Mouse (Mus musculus): ENCODE measurements around the gene Palm2. TPM values are rescaled to one million over a fixed set of nuclear protein-coding genes. Genes with fewer than 3 reads are reported as not detected.

Gene Palm2
- polyA plus RNA-seq, 1 experiment from 2014 or later: 29.6 TPM

DNA sequence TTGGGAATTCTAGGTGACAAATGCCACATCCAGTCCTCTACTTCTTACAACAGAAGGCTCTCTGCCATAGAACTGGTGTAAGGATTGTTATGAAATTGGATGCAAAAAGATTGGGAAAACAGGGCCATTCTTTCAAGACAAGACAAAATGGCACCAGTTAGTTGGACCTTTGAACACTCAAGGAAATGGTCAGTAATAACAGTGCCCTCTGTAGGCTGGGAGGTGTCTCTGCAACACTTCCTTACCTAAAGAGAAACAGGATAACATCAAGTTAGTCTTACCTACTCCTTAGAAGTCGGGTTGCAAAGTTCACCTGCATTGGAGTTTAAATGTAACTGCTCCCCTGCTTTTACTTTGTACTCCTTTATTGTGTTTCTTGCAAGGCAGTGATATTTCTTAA, 285.3 kb downstream of the Palm2 start:
- 84% methylated on average over 1 of the region's 1 CpGs for WGBS
- peaks cover 16% of the 10 kb centered on the region; the same call in 1 of the 2 replicates for H3K36me3 ChIP-seq
- H3K27ac ChIP-seq: no peak overlapping the region
- no peak overlapping the region for H3K4me3 ChIP-seq
- DNase-seq (ENCODE audit: low spot score): no peak
- H3K4me1 ChIP-seq: peaks cover 11% of the 10 kb centered on the region; the same call in 1 of the 2 replicates
- no peaks in the 10 kb centered on the region for H3K9me3 ChIP-seq
- H3K27me3 ChIP-seq (ENCODE audit: insufficient read depth, poor library complexity, severe bottlenecking): no peaks in the 10 kb centered on the region

DNA sequence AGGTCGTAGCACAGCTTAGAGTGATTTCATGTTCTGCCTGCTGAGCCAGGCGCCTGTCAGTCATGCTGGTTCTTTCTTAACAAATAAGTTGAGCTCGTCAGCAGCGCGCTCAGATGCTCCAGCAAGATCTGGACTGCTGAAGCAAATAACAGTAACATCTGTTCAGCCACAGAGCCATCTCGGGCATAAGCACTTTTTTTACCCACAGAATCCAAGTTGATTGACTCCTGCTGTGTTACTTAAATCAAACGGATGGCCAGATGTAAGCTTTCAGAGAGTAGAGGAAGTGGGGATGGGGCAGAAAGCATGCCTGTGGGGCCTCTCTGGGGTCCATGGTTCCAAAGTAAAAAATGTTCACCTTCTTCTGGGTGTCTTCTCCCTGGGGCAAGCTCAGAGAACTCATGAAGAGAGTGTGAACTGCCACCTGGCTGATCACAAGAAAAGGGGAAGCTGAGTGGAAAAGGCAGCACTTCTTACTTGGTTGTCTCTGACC, 286.9 kb downstream of the Palm2 start:
- Histone ChIP-seq H3K27me3 (ENCODE audit: insufficient read depth, poor library complexity, severe bottlenecking) (no peaks in the 10 kb centered on the region), H3K27ac (no peak overlapping the region), H3K4me1 (peaks cover 12% of the 10 kb centered on the region), H3K9me3 (no peaks in the 10 kb centered on the region), H3K36me3 (peaks cover 12% of the 10 kb centered on the region; the same call in 1 of the 2 replicates), H3K4me3 (no peak overlapping the region)
- WGBS: 49% methylated on average over 7 of the region's 7 CpGs
- DNase-seq (ENCODE audit: low spot score): no peak

DNA sequence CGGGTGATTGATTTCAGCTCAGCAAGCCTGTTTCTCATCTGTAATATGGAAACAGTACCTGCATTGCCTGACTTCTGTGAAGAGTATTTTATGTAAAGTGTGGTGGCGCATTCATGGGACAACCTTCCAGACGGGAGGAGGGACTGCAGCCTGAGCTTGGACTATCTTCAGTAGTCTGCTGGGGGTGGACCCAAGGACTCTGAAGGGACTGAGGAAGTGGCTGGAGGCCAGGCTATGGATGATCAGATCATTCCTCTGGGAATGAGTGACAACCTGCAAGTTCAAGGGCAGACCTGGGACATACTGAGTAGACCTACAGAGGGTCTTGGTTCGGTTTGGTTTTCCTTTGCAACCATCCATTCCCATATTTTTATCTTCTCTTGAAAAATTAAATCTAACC, 288.2 kb downstream of the Palm2 start:
- Histone ChIP-seq H3K4me1 (peaks cover 12% of the 10 kb centered on the region), H3K27ac (no peak overlapping the region), H3K36me3 (peaks cover 12% of the 10 kb centered on the region; the same call in 1 of the 2 replicates), H3K9me3 (no peaks in the 10 kb centered on the region), H3K4me3 (no peak overlapping the region), H3K27me3 (ENCODE audit: insufficient read depth, poor library complexity, severe bottlenecking) (no peaks in the 10 kb centered on the region)
- no peak for DNase-seq (ENCODE audit: low spot score)
- 82% methylated on average over 4 of the region's 4 CpGs for WGBS

DNA sequence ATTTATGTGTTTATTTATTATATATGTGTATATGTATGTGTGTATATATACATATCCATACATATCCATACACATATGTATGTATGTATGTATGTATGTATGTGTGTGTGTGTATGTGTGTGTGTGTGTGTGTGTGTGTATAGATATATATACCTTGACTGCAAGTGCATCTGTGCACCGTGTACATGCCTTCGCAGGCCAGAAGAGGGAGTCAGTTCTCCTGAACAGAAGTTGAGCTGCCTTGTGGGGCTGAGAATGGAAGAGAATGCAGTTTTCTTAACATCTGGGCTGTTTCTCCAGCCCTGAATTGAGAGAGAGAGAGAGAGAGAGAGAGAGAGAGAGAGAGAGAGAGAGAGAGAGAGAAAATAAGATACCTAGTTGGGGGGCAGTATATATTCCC, 289.6 kb downstream of the Palm2 start:
- Histone ChIP-seq H3K27me3 (ENCODE audit: insufficient read depth, poor library complexity, severe bottlenecking) (no peaks in the 10 kb centered on the region), H3K4me3 (no peak overlapping the region), H3K9me3 (no peaks in the 10 kb centered on the region), H3K27ac (no peak overlapping the region), H3K4me1 (peaks cover 12% of the 10 kb centered on the region), H3K36me3 (peaks cover 6% of the 10 kb centered on the region; the same call in 1 of the 2 replicates)
- WGBS: 56% methylated on average over 2 of the region's 2 CpGs
- no peak for DNase-seq (ENCODE audit: low spot score)

DNA sequence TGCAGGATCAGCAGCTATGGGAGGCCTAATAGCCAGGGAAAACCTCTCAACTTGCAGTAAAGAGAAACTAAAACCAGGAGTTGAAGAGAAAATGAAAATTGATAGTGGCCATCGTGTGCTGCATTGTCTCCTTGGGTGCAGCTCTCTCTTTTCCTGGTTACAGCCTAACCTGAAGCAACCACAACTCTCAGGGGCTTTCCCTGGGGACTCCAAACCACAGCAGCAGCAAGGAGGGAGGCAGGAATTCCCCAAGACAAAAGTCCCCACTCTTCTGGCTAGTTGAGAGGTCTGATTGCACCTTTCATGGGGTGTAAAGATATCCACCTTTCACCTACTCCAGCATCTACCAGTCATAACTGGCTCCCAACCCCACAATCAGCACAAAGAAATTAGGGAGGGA, 291.5 kb downstream of the Palm2 start:
- 72% methylated on average over 1 of the region's 1 CpGs for WGBS
- no peak overlapping the region for H3K4me3 ChIP-seq
- H3K9me3 ChIP-seq: no peaks in the 10 kb centered on the region
- peaks cover 3% of the 10 kb centered on the region; the same call in 1 of the 2 replicates for H3K36me3 ChIP-seq
- H3K27ac ChIP-seq: no peak overlapping the region
- H3K27me3 ChIP-seq (ENCODE audit: insufficient read depth, poor library complexity, severe bottlenecking): no peaks in the 10 kb centered on the region
- no peak for DNase-seq (ENCODE audit: low spot score)
- peaks cover 12% of the 10 kb centered on the region for H3K4me1 ChIP-seq

DNA sequence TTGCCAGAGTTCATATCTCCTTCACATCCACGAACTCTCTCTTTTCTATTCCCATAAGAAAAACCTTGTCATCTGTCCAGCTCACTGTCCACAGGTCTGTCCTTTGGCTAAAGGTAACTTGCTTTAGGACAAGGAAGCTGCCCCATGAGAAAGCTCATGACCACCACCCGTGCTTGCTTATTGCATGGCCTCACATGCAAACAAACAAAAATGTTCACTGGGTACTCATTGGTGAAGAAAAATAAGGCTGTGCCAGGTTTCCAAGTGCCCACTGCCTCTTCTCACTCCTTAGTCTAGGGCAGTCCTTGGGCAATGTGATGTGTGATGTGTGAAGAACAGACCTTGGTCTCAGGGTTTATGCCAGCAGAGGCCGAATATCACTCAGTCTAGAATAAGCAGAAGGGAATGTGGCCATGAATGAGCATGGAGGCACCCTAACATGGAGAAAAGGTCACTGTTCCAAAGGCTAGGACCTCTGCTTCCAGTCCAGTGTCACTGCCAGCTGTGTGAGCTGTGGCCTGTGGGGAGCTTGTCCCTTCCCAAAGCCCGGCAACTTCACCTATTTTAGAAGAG, 294.6 kb downstream of the Palm2 start:
- H3K36me3 ChIP-seq: peaks cover 14% of the 10 kb centered on the region
- DNase-seq (ENCODE audit: low spot score): no peak
- no peaks in the 10 kb centered on the region for H3K9me3 ChIP-seq
- H3K27me3 ChIP-seq (ENCODE audit: insufficient read depth, poor library complexity, severe bottlenecking): no peaks in the 10 kb centered on the region
- WGBS: 84% methylated on average over 4 of the region's 4 CpGs
- H3K4me1 ChIP-seq: peaks cover 13% of the 10 kb centered on the region
- H3K4me3 ChIP-seq: no peak overlapping the region
- H3K27ac ChIP-seq: no peak overlapping the region

DNA sequence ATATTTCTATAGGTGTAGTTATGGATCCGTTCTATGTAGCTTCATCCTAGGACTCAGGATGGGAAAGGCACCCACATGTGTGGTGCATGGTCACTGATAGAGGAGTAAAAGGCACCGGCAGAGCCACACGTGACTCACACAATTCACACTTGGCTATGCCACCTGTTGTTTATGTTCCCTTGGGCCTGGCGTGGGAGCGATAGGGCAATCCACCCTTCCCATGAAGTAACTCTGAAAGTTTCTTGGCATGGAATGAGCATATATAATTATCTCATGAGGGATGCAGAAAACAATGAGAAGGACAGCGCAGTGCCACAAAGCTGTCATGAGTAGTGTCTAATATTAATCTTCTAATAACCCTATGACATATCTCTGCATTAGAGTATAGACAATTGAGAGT, 296.0 kb downstream of the Palm2 start:
- H3K27ac ChIP-seq: no peak overlapping the region
- no peaks in the 10 kb centered on the region for H3K27me3 ChIP-seq (ENCODE audit: insufficient read depth, poor library complexity, severe bottlenecking)
- H3K36me3 ChIP-seq: peaks cover 14% of the 10 kb centered on the region
- no peaks in the 10 kb centered on the region for H3K9me3 ChIP-seq
- DNase-seq (ENCODE audit: low spot score): no peak
- H3K4me3 ChIP-seq: no peak overlapping the region
- peaks cover 10% of the 10 kb centered on the region for H3K4me1 ChIP-seq
- 91% methylated on average over 6 of the region's 6 CpGs for WGBS

DNA sequence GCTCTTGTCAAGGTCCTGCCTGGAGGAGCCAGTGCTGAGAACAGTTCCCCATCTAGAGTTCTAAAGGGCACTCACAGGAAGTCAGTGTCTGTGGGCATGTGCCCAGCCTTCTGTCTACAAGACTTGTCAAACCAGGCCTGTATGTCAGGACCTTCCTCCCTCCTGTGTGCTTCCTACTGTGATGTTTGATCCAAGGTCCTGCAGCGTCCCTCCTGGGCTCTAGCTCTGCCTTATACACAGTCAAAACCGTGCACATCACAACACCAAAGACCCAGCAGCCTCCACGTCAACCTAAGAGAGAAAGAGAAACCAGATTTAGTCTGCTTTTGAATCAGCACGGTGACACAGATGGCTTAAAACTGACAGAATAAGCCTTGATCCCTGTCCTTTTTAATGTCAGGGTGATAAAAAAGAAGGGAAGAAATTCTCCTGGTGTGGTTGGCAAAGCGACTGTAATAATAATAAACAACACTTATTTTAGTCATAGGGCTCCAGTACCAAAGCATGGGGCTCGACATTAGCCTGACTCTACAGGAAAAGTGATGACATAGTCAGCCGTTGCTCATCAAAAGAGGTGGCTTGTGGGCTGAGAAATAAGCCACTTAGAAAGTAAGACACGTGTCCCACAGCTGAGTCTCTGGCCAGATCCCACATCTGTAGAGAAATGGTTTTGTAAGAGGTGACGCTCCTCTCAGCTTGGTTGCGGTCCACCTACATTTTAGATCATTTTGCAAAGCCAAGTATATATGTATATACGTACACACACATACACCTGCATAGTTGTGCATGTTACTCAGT, 297.0 kb downstream of the Palm2 start:
- 78% methylated on average over 11 of the region's 11 CpGs for WGBS
- Histone ChIP-seq H3K4me3 (no peak overlapping the region), H3K9me3 (no peaks in the 10 kb centered on the region), H3K36me3 (peaks cover 17% of the 10 kb centered on the region), H3K4me1 (peaks cover 10% of the 10 kb centered on the region), H3K27me3 (ENCODE audit: insufficient read depth, poor library complexity, severe bottlenecking) (no peaks in the 10 kb centered on the region), H3K27ac (no peak overlapping the region)
- DNase-seq (ENCODE audit: low spot score): no peak

DNA sequence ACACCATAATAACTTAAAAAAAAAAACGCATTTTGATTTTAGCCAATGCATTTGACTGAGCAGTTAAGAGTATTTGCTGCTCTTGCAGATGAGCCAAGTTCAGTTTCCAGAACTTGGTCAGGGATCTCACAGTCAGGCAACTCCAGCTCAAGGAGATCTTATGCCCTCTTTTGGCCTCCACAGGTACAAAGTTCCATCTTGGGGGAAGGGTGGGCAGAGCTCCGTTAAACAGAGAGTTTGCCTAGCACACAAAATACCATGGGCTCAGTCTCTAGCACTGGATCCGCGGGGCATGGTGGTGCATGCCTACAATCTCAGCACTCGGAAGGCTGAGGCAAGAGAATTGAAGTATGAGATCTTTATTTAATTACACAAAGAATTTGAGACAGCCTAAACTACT, 298.3 kb downstream of the Palm2 start:
- Histone ChIP-seq H3K4me1 (peaks cover 10% of the 10 kb centered on the region), H3K36me3 (peaks cover 21% of the 10 kb centered on the region), H3K27ac (no peak overlapping the region), H3K4me3 (no peak overlapping the region), H3K27me3 (ENCODE audit: insufficient read depth, poor library complexity, severe bottlenecking) (no peaks in the 10 kb centered on the region), H3K9me3 (no peaks in the 10 kb centered on the region)
- no peak for DNase-seq (ENCODE audit: low spot score)
- 82% methylated on average over 5 of the region's 5 CpGs for WGBS

DNA sequence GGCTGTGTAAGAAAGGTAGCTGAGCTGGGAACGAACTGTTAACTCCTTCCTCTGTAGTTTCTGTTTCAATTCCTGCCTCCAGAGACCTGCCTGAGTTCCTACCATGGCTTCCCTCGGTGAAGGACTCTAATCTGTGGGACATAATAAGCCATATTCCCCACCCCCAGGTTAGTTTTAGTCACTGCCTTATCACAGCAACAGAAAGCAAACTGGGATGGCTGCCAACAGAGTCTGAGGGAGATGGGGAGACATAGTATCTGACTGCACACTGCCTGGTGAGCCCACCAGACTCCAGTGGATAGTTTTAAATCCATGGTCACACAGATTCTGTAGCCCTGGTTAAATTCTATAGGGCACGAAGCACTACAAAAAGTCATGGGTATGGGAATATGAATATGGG, 299.4 kb downstream of the Palm2 start:
- Histone ChIP-seq H3K4me3 (no peak overlapping the region), H3K27ac (no peak overlapping the region), H3K9me3 (no peaks in the 10 kb centered on the region), H3K36me3 (peaks cover 31% of the 10 kb centered on the region), H3K27me3 (ENCODE audit: insufficient read depth, poor library complexity, severe bottlenecking) (no peaks in the 10 kb centered on the region), H3K4me1 (peaks cover 10% of the 10 kb centered on the region)
- DNase-seq (ENCODE audit: low spot score): no peak
- 56% methylated on average over 3 of the region's 3 CpGs for WGBS

DNA sequence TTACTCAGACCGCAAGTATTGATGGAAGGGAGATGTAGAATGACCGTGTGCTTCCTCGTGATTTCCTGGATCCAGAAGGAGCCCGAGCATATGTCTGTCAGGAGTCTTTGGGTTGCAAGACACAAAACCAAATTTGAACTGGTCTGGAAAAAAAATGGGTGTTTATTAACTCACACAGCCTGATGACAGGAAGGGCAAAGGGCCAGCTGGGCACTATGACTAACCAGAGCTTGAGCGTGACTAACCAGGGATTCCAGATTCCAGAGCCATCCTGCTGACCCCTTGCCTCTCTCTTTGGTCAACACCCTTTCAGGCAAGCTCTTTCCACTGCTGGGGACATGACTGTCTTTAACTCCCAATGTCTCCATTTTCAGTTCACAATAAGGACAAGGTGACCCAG, 301.4 kb downstream of the Palm2 start:
- no peak overlapping the region for H3K27ac ChIP-seq

DNA sequence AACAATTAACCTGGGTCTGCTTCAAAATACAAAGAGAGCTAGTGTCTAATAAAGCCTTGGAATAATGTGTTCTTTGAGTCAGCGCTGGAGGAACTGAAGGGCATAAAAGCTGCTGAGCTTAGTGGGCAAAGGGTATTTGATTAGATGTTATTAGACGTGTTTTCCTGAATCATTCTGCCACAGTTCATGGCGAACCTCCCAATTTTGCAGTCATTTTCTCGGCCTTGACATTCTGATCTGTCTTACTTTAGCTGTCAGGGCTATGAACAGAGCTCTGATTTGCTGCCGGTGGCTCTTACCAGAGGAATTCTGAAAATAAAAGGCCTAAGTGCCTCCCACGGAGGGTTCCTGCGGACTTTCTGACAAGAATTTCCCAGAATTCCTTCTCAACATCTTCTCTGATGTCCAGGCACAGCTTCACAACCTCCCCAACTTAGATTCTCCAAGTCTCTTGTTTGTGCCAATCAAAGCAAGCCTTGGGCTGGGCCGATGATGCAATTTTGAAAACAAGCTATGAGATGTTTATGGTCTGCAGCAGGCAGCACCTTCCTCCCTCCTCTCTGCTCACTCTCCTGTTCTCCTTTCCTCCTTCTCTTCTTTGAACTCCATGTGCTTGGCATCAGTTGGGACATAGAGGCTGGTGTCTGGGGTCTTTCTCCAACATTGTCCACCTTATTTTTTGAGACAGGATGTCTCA, 305.0 kb downstream of the Palm2 start:
- DNase-seq (ENCODE audit: low spot score): no peak
- Histone ChIP-seq H3K4me1 (peaks cover 6% of the 10 kb centered on the region; the same call in 1 of the 2 replicates), H3K27me3 (ENCODE audit: insufficient read depth, poor library complexity, severe bottlenecking) (no peaks in the 10 kb centered on the region), H3K9me3 (no peaks in the 10 kb centered on the region), H3K27ac (no peak overlapping the region), H3K4me3 (no peak overlapping the region), H3K36me3 (peaks cover 23% of the 10 kb centered on the region; the same call in 1 of the 2 replicates)
- 60% methylated on average over 8 of the region's 8 CpGs for WGBS

More for the DNA sequence above, 301.4 kb downstream of the Palm2 start:
- Histone ChIP-seq H3K4me3 (no peak overlapping the region), H3K9me3 (no peaks in the 10 kb centered on the region), H3K36me3 (peaks cover 31% of the 10 kb centered on the region), H3K4me1 (peaks cover 10% of the 10 kb centered on the region), H3K27me3 (ENCODE audit: insufficient read depth, poor library complexity, severe bottlenecking) (no peaks in the 10 kb centered on the region)
- DNase-seq (ENCODE audit: low spot score): no peak
- 87% methylated on average over 5 of the region's 5 CpGs for WGBS
